Mouse (Mus musculus): Measurements from ENCODE around the gene Myrfl. TPM values are rescaled to one million over a fixed set of nuclear protein-coding genes. Genes with fewer than 3 reads are reported as not detected.

The Myrfl gene
- total RNA-seq, 2 experiments from 2014 or later: 0.09 TPM; not detected in 1

DNA sequence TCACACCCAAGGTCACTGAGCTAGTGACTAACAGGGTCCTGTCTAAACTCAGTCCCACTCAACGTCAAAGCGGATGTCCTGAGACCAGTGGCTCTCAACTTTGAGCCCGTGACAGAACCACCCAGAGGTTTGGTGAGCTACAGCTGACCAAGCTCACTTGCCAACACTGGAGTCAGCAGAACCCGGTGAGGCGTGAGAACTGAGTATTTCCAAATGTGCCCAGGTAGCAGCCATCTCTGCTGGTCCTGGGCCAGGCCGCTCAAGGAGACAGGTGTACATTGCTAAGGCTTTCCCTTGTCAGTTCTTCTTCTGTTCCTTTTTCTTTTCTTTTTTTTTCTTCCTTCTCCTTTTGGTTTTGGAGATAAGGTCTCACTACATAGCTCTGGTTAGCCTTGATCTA, 66.0 kb downstream of the Myrfl start:
- no peak for ATAC-seq (ENCODE audit: poor library complexity, severe bottlenecking)

- 0 out of 2 replicates have a peak, but pooled peaks have one; percentile 10 for ATAC-seq (ENCODE audit: poor library complexity, severe bottlenecking)
Measured at GRCm38 (mm10) chr10:116828099-116828498, 68.6 kb downstream of the Myrfl start.

DNA sequence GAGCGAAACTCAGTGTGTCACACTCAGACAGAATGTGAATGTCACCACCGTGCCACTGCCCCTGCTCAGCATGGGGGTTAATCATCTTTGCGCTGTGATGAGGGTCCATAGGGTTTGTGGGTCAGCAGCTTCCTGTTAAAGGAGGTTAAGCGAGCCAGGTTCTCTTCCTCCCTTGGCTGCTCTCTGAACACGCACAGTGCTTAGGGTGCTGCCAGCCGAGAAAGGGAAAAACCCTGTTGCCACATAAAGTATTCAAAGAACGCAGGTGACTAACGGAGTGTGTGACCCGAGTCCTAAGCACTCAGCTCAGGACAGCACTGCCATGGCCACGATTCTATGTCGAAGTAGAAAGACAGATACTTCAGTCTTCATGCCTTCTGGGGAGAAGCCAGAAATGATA, 69.4 kb downstream of the Myrfl start:
- ATAC-seq (ENCODE audit: poor library complexity, severe bottlenecking): no peak

DNA sequence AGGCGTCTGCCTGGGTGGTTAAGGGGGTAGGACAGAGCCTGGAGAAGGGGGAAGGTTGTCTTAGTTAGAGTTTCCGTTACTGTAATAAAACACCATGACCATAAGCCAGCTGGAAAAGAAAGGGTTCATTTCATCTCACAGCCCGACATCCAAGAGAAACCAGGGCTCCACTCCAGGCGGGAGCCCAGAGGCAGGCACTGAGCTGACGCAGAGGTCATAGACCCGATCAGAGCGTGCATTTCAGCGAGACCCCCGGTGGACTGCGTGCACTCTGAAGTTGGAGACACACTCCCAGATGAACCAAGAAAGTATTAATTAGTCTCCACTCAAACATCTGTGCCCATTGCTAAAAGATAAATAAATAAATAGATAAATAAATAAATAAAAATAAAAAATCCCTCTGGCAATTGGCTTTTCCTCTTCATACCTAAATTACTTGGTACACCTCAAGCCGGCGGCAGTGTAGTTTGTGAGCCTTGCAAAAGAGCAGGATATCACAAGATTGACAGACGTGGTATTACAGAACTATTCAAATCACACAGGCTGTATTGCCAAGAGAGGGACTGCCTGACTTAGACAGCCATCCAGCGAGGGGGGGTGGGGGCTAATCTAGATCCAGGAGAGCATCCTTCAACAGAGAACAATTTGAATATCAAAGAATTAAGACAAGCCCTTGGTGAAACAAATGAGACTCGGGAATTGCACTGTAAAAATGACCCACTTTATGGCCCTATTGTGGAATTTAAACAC, 81.2 kb downstream of the Myrfl start:
- ATAC-seq (ENCODE audit: poor library complexity, severe bottlenecking): no peak

GRCm38 (mm10) chr10:116813150-116813549, 83.6 kb downstream of the Myrfl start:
- no peak for ATAC-seq (ENCODE audit: poor library complexity, severe bottlenecking)

GRCm38 (mm10) chr10:116810738-116811137, 86.0 kb downstream of the Myrfl start:
- ATAC-seq (ENCODE audit: poor library complexity, severe bottlenecking): no peak

DNA sequence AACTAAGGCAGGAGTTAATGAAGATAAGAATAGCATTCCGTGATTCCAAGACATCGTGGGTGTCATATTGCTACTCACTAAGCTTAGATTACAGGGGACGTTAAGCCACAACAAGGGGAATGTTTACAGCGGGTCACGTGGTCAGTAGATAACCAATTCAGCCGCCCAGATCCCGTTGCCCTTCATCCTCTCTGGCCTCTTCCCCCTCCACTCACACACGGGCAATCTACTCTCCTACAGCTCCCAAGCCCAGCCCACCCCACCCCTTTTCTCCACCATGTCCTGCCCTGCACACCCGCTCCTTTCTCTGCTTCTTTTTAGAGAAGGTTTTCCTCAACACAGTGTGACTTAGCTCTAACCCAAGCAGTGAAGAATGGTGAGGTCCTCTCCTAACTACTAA, 87.3 kb downstream of the Myrfl start:
- ATAC-seq (ENCODE audit: poor library complexity, severe bottlenecking): no peak

- ATAC-seq (ENCODE audit: poor library complexity, severe bottlenecking): no peak
Measured at GRCm38 (mm10) chr10:116808556-116809353, 88.0 kb downstream of the Myrfl start.

GRCm38 (mm10) chr10:116802178-116802794, 94.4 kb downstream of the Myrfl start:
- ATAC-seq (ENCODE audit: poor library complexity, severe bottlenecking): no peak

DNA sequence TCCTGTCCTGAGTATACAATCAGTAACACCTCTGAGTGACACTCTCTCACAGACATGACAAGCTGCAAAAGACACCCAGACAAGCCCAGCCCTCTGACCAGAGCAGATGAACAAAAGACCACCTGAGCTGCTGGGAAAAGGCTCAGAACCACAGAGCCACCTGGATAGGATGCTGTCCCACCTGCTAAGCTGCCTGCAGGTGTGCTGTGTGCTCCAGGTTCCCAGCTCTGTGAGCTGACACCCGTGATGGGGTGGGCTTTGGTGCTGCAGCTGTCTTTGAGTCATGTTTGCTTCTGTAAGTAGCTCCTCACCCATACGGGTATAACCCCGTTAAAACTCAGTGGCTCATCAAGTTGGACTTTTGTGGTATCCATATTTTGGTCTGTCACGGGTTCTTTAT, 95.4 kb downstream of the Myrfl start:
- ATAC-seq (ENCODE audit: poor library complexity, severe bottlenecking): no peak

- no peak for ATAC-seq (ENCODE audit: poor library complexity, severe bottlenecking)
Measured at GRCm38 (mm10) chr10:116796066-116796465, 100.7 kb downstream of the Myrfl start.

GRCm38 (mm10) chr10:116789096-116789495, 107.6 kb downstream of the Myrfl start:
- ATAC-seq (ENCODE audit: poor library complexity, severe bottlenecking): no peak

GRCm38 (mm10) chr10:116788431-116788830, 108.3 kb downstream of the Myrfl start:
- no peak for ATAC-seq (ENCODE audit: poor library complexity, severe bottlenecking)

GRCm38 (mm10) chr10:116784098-116784497, 112.6 kb downstream of the Myrfl start:
- ATAC-seq (ENCODE audit: poor library complexity, severe bottlenecking): no peak

DNA sequence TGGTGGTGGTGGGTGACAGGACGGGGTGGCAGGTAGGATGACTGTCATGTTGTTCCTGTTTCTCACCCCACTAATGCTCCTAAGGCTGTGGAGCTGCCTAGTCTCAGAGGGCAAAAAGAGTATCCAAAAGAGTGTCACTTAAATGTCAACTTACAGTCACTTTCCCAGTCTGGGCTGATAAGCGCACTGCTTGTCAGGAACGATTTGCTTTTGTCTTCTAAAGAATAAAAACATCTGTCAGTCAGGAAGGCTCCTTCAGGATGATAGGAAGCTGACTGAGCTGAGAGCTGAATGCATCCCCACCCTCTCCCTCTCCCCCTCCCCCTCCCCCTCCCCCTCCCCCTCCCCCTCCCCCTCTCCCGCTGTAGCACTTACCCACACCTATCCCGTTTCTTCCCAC, 113.7 kb downstream of the Myrfl start:
- ATAC-seq (ENCODE audit: poor library complexity, severe bottlenecking): no peak

DNA sequence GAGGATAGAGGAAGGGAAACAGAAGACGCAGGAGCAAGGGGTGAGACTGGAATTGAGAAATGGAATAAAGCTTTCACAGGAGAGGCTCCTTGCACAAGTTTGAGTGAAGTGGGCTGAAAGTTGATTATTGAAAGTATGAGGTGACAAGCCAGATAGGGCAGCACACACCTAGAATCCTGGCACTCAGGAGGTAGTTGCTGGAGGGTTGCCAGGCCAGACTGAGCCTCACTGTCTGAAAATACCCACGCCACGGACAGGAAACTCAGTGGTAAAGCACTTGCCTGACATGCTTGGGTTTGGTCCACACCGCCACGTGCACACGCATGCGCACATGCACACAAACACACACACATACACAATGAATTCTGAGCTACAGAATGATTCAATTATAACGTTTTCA, 118.8 kb downstream of the Myrfl start:
- no peak for ATAC-seq (ENCODE audit: poor library complexity, severe bottlenecking)

- ATAC-seq (ENCODE audit: poor library complexity, severe bottlenecking): no peak
Measured at GRCm38 (mm10) chr10:116776846-116777245, 119.9 kb downstream of the Myrfl start.

DNA sequence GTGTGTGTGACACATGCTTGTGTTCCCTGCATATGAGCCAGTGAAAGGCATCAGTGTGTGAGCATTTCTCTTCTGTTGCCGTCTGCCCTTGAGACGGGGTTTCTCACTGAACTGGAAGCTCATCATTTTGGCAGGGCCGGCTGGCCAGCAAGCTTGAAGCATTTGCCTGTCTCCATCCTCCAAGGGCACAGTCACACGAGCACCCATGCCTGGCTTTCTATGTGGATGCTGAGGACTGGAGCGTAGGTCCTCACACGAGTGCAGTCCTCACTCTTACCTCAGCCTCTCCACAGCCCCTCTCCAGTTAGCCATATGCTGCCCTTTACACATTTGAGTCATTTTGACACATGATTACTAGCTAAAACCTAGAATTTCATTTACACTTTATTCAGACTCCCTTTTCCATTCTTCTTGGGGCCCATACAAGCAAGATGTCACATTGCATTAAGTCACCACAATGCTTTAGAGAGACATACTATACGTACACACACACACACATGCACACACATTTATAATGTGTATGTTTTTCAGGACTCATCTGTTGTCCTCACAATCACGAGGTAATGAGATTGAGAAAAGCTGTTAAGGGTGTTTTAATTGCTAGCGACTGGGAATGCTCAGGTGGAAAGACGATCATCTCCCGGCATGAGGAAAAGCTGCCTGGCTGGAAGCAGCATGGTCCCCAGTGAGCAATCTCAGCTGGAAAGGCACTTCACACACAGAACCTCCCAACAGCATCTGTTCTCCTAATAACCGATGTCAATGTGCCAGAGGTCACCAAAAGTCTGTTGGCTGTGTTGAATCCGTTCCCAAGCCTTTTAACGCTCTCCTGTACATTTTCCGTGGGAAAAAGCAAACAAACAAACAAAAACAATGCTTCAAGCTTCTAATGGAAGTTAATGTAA, 122.6 kb downstream of the Myrfl start:
- no peak for ATAC-seq (ENCODE audit: poor library complexity, severe bottlenecking)

- ATAC-seq (ENCODE audit: poor library complexity, severe bottlenecking): no peak
Measured at GRCm38 (mm10) chr10:116771215-116771935, 125.3 kb downstream of the Myrfl start.

GRCm38 (mm10) chr10:116768642-116769041, 128.1 kb downstream of the Myrfl start:
- ATAC-seq (ENCODE audit: poor library complexity, severe bottlenecking): no peak

Measured in megakaryocyte, adult 5-6 weeks (primary cell).